Mouse (Mus musculus): ENCODE results near the gene Arrb1. TPM values are rescaled to one million over a fixed set of nuclear protein-coding genes. Genes with fewer than 3 reads are reported as not detected.

Gene Arrb1
- polyA plus RNA-seq, 1 experiment from 2014 or later = 15.6 TPM

DNA sequence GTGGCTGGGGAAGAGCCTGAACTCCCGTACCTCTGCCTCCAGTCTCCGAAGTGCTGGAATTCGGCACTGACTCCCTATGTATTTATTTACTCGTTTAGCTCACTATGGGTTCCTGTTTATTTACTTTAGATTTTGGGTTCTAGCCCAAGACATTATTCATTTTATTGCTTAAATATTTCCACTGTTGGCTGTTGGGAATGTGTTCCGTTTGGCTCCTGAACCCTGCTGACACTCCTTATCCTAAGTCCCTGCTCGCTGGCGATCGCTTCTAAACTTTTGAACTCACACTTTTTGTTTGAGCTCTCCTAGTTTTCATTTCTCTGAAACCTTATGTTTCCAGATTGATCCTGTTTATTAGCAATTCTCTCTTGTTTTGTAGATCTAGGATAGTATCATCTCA, 12.1 kb upstream of the Arrb1 start:
- no peaks in the 10 kb centered on the region for H3K27me3 ChIP-seq
- no peaks in the 10 kb centered on the region for H3K36me3 ChIP-seq
- WGBS = 82% methylated on average over 8 of the region's 8 CpGs
- no peak overlapping the region for H3K9ac ChIP-seq
- no peak overlapping the region for H3K27ac ChIP-seq
- H3K9me3 ChIP-seq = no peaks in the 10 kb centered on the region
- ATAC-seq (ENCODE audit: low FRiP score) = no peak
- no peak overlapping the region for H3K4me2 ChIP-seq
- no peaks in the 10 kb centered on the region for H3K4me1 ChIP-seq (replicated peaks)
- H3K4me3 ChIP-seq = no peak overlapping the region

DNA sequence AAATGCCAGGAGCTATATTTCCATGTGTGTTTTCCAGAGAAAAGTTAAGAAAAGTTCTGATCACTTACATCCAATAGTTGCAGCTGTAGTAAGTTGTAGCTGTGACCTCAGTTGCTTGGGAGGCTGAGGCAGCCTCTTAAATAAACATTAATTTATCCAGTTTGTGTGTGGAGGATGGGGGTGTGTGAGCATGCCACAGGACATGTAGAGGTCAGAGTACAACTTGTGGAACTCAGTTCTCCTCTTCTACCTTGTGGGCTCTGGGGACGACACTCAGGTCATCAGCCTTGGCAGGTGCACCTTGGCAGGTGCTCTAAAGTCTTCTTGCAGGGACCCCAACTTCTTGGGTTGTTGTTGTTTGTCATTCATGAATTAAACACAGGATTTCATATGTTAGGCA, 11.4 kb upstream of the Arrb1 start:
- H3K9ac ChIP-seq = no peak overlapping the region
- ATAC-seq (ENCODE audit: low FRiP score) = no peak
- no peak overlapping the region for H3K4me3 ChIP-seq
- 88% methylated on average over 1 of the region's 1 CpGs for WGBS
- no peaks in the 10 kb centered on the region for H3K27me3 ChIP-seq
- H3K36me3 ChIP-seq = no peaks in the 10 kb centered on the region
- no peak overlapping the region for H3K4me2 ChIP-seq
- H3K9me3 ChIP-seq = no peaks in the 10 kb centered on the region
- H3K27ac ChIP-seq = no peak overlapping the region
- H3K4me1 ChIP-seq (replicated peaks) = no peaks in the 10 kb centered on the region

DNA sequence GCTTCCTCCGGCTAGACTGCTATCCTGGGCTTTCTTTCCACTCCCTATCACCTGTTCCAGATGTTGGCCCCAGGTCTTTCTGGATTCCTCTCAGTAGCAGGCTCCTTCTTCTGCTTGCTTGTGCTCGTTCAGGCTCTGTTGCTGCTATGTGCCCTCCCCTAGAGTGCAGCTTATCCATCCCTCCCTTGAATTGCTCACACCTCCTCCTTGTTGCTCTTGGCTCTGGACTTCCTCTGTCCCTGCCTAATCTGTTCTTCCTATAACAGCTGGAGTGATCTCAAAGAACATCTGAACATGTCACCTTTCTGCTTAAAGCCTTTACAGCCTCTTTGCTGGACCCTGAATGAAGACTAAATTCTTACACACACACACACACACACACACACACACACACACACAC, 6.7 kb upstream of the Arrb1 start:
- H3K4me3 ChIP-seq = no peak overlapping the region
- peaks cover under 1% of the 10 kb centered on the region; the same call in 1 of the 2 replicates for H3K4me1 ChIP-seq (replicated peaks)
- H3K4me2 ChIP-seq = no peak overlapping the region
- H3K9me3 ChIP-seq = no peaks in the 10 kb centered on the region
- ATAC-seq (ENCODE audit: low FRiP score) = no peak
- H3K27me3 ChIP-seq = no peaks in the 10 kb centered on the region
- 60% methylated on average over 2 of the region's 2 CpGs for WGBS
- H3K36me3 ChIP-seq = no peaks in the 10 kb centered on the region
- H3K27ac ChIP-seq = no peak overlapping the region
- H3K9ac ChIP-seq = no peak overlapping the region

DNA sequence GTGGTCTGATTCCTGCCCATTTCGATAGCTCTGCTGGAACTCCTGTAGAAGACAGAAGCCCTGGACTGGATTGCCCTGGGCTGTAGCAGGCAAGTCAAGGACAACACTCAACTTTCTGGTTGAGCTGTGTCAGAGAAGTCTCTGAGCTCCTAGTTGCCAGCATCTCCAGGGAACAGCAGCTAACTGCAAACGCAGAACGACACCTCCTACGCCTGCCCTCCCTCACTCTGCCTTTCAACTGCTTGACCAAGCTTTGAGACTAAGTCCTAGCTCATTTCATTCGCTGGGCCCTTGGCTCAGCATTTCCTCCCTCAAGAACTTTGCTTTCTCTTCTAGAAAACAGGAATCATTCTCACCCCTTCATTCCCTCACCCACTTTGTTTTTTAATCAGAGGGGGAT, 5.9 kb upstream of the Arrb1 start:
- 54% methylated on average over 5 of the region's 5 CpGs for WGBS
- Histone ChIP-seq H3K4me1 (replicated peaks) (peaks cover 9% of the 10 kb centered on the region), H3K4me3 (no peak overlapping the region)

DNA sequence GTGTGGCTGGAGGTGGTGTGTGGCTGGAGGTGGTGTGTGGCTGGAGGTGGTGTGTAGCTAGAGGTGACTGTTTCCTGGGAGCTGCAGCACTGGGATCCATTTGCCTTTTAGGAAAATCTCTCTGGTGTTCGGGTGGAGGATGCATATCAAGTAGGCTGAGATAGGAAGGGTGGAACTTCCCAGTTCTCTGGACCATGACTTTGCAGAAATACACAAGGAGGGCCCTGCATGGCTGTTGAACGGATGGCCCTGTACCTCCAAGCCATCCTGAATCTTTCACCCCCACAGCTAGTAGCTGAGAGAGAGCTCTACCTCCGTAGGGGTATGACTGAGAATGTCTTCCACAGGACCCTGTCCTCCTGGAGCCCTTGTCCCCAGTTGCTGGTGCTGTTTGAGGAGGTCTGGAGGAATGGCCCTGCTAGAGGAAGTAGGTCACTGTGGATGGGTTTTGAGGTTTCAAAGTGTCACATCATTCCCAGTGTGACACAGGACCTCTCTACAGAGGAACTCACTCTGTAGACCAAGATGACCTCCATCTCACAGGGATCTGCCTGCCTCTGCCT, 3.8 kb upstream of the Arrb1 start:
- Histone ChIP-seq H3K36me3 (no peaks in the 10 kb centered on the region), H3K9ac (no peak overlapping the region), H3K9me3 (no peaks in the 10 kb centered on the region), H3K4me2 (no peak overlapping the region), H3K27ac (no peak overlapping the region), H3K4me3 (no peak overlapping the region), H3K4me1 (replicated peaks) (peaks cover 22% of the 10 kb centered on the region), H3K27me3 (no peaks in the 10 kb centered on the region)
- WGBS = 95% methylated on average over 3 of the region's 3 CpGs
- no peak for ATAC-seq (ENCODE audit: low FRiP score)

More for the DNA sequence above, 5.9 kb upstream of the Arrb1 start:
- Histone ChIP-seq H3K27ac (no peak overlapping the region), H3K27me3 (no peaks in the 10 kb centered on the region), H3K9ac (no peak overlapping the region), H3K9me3 (no peaks in the 10 kb centered on the region), H3K36me3 (no peaks in the 10 kb centered on the region), H3K4me2 (no peak overlapping the region)
- no peak for ATAC-seq (ENCODE audit: low FRiP score)

DNA sequence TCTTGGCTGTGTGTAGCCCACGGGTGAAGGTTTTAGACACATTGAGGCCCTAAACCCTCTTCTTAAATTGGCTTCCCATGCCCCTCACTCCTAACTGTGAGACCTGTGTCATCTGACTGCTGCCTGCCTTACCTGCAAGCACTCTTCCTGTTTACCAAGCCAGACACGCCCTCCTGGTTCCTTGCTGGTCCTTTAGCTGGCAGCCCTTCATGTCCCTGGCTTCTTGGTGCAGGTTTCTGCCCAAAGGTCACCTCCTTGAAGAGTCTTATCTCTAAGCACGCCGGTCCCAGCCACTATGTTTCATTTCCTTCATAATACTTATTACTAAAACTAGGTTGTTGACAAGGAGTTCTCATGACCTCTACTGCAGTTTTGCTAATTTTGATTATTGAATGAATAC, 2.7 kb upstream of the Arrb1 start:
- WGBS = 93% methylated on average over 4 of the region's 4 CpGs
- no peak for ATAC-seq (ENCODE audit: low FRiP score)
- H3K9me3 ChIP-seq = no peaks in the 10 kb centered on the region
- peaks cover 32% of the 10 kb centered on the region for H3K4me1 ChIP-seq (replicated peaks)
- H3K9ac ChIP-seq = no peak overlapping the region
- H3K36me3 ChIP-seq = no peaks in the 10 kb centered on the region
- no peaks in the 10 kb centered on the region for H3K27me3 ChIP-seq
- H3K4me3 ChIP-seq = no peak overlapping the region
- no peak overlapping the region for H3K27ac ChIP-seq
- no peak overlapping the region for H3K4me2 ChIP-seq

DNA sequence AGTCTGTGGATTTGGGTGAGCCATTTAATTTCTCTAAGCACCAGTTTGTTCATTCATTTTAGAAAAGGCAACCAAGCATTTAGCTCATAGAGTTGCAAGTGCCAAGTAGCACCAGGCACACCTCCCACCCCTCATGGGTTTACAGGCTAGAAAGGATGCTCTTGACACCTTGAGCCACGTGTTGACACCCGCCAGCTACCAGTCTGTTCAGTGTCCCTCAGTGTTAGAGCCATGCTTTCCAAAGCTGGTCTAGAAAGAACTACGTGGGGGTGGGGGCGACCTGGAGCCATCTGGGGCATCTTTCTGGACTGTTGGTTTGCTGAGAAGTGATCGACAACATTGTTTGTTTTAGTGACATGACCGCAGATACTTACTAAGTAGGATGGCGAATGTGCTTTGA, 1.7 kb upstream of the Arrb1 start:
- Histone ChIP-seq H3K4me2 (no peak overlapping the region), H3K27ac (no peak overlapping the region), H3K4me3 (no peak overlapping the region), H3K27me3 (no peaks in the 10 kb centered on the region), H3K4me1 (replicated peaks) (peaks cover 43% of the 10 kb centered on the region), H3K9ac (no peak overlapping the region), H3K36me3 (no peaks in the 10 kb centered on the region), H3K9me3 (no peaks in the 10 kb centered on the region)
- ATAC-seq (ENCODE audit: low FRiP score) = no peak
- WGBS = 89% methylated on average over 7 of the region's 7 CpGs

DNA sequence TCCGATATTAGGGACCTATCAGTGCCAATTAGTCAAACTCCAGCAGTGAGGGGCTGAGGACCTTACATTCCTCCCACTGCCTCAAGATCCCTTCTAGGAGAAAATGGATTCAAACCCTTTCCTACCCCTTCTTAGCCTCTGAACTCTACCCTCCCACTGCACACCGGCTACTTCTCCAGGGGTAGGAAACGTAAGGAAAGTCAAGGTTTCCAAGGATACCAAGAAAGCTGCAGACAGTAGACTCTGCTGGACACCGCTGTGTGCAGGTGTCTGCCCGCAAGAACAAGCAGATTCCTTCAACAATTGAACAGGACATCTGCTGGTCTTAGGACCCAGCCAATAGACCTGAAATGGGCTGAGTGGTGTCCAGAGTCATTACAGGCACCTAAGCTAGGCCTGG, 765 bp upstream of the Arrb1 start:
- WGBS = 29% methylated on average over 5 of the region's 5 CpGs
- Histone ChIP-seq H3K27me3 (no peaks in the 10 kb centered on the region), H3K4me2 (peak overlapping the region; percentile 75), H3K27ac (peak overlapping the region; percentile 96), H3K36me3 (no peaks in the 10 kb centered on the region), H3K9me3 (no peaks in the 10 kb centered on the region), H3K4me1 (replicated peaks) (peaks cover 52% of the 10 kb centered on the region), H3K4me3 (peak overlapping the region; percentile 77), H3K9ac (peak overlapping the region; percentile 95)
- no peak; the same call in 1 of the 2 replicates for ATAC-seq (ENCODE audit: low FRiP score)

DNA sequence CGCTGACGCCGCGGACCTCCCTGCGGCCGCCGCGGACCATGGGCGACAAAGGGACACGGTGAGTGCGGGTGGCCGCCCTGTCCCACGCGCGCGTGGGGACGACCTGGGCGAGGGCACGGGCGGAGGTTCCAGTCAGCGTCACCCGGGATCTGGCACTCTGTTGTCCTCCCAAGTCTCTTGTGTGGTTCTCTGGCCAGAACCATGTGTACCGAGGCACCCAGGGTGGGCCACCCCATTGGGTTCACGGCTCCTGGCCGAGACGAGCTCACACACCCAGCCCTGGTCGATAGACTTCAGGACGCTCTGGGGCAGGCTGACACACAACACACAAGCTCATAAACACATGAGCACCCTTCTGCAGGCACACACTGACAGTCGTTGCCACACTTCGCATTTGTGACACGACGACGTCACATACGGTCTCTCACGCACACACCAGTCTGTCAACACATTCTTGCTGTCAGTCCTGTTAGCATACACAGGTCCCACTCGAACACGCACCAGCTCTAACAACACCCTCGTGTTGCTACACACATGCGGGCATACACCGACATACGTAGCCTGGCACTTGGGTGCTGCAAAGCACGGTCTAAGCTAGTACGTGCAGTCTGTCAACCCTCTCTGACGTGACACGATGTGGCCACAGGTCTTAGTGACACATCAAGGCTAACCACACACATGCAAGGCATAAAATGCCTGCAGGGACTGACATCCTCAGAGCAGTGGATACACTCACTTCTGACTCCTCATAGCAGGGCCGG, 655 bp downstream of the Arrb1 start:
- Histone ChIP-seq H3K9ac (peak overlapping the region; percentile 95), H3K27me3 (no peaks in the 10 kb centered on the region), H3K9me3 (no peaks in the 10 kb centered on the region), H3K4me3 (peak overlapping the region; percentile 77), H3K4me1 (replicated peaks) (peaks cover 66% of the 10 kb centered on the region), H3K36me3 (no peaks in the 10 kb centered on the region), H3K27ac (peak overlapping the region; percentile 96), H3K4me2 (peak overlapping the region; percentile 75)
- peak; percentile 58 for ATAC-seq (ENCODE audit: low FRiP score)
- 7% methylated on average over 46 of the region's 46 CpGs for WGBS

DNA sequence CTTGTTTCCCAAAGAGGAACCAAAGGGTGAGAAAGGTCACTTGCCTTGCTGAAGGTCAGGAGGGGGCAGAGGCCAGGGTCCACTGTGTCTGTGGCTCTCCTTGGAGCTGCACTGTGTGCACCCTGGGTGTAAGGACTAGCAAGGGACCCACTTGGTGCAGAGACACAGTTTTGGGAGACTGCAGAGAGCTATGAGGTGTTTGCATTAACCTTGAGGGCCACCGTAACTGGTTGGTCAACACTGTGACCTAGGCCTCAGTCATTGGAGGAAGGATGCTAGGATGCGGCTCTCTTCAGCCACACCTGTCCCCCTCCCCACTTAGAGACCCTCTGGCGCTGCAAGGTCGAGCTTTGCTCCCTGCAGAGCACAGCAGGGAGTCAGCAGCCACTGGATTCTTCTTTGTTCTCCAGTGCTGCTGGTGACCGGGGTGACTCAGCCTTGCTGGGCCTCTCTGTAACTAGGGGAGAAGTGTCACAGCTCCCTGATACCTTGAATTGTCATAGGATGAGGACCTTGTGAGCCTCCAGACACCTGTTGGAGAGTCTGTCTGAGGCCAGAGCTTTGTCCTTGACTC, 2.0 kb downstream of the Arrb1 start:
- no peak for ATAC-seq (ENCODE audit: low FRiP score)
- Histone ChIP-seq H3K4me2 (peak overlapping the region; percentile 75), H3K9ac (peak overlapping the region; percentile 95), H3K4me1 (replicated peaks) (peaks cover 72% of the 10 kb centered on the region), H3K27me3 (no peaks in the 10 kb centered on the region), H3K36me3 (no peaks in the 10 kb centered on the region), H3K9me3 (no peaks in the 10 kb centered on the region), H3K27ac (peak overlapping the region; percentile 96; the same call in 1 of the 2 replicates), H3K4me3 (peak overlapping the region; percentile 77)
- WGBS = 25% methylated on average over 5 of the region's 5 CpGs

DNA sequence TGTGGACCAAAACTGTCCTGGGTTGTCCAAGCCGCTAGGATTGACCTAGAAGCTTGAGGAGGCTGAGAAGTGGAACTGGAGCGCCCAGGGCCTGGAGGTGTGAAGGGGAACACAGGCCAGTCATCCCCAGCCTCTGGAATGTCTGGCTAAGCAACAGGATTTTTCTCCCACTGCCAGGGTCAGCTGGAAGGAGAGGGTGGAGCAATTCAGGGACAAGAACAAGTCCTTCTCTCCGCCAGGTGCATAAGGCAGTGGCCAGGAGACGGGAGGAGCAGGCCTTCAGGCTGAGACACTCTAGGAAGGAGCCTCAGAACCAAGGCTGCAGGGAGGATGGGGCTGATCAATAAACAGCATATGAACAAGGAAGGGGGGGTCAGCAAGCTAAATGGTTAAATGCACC, 3.2 kb downstream of the Arrb1 start:
- peak overlapping the region; percentile 40; the same call in 1 of the 2 replicates for H3K27ac ChIP-seq
- no peaks in the 10 kb centered on the region for H3K9me3 ChIP-seq
- peak overlapping the region; percentile 95 for H3K9ac ChIP-seq
- ATAC-seq (ENCODE audit: low FRiP score) = no peak
- peak overlapping the region; percentile 17; the same call in 1 of the 2 replicates for H3K4me3 ChIP-seq
- H3K27me3 ChIP-seq = no peaks in the 10 kb centered on the region
- peaks cover 8% of the 10 kb centered on the region; the same call in 1 of the 2 replicates for H3K36me3 ChIP-seq
- 63% methylated on average over 4 of the region's 4 CpGs for WGBS
- peak overlapping the region; percentile 75 for H3K4me2 ChIP-seq
- peaks cover 72% of the 10 kb centered on the region for H3K4me1 ChIP-seq (replicated peaks)

DNA sequence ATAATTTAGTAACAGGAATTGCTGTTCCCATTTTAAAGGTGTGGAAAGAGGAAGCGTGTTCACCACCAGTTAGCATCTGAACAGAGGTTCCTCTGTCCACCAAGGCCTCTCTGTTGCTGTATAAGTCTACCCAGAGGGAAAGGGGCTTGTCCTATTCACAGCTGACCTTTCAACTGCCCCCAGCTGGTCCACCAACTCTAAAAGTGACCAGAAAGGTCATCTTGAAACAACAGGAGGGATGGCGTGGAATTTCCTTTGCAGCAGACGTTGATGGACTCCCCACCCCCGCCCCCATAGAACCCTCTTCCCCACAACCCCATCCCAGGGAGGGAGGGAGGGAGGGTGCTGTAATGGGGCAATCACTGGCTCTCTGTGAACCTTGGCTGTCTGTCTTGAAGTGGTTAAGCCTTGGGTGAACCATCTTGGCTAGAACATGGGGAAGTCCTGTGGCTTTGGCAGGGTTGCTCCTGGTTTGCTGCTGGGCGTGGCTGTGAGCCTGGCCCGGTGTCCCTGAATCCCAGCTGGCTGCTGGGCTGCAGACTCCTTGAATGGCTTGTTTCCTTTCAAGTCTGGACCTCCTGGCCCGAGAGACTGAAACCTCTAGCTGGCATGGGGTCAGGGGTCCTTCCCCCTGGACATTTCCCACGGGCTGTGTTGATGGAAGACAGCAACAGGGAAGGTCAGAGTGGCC, 4.1 kb downstream of the Arrb1 start:
- Histone ChIP-seq H3K9ac (peak overlapping the region; percentile 60), H3K36me3 (peaks cover 8% of the 10 kb centered on the region; the same call in 1 of the 2 replicates), H3K27ac (no peak overlapping the region), H3K4me3 (peak overlapping the region; percentile 18), H3K4me2 (peak overlapping the region; percentile 75), H3K27me3 (no peaks in the 10 kb centered on the region), H3K9me3 (no peaks in the 10 kb centered on the region), H3K4me1 (replicated peaks) (peaks cover 66% of the 10 kb centered on the region)
- WGBS = 14% methylated on average over 8 of the region's 8 CpGs
- ATAC-seq (ENCODE audit: low FRiP score) = no peak
